Mouse (Mus musculus) testis, postnatal 14 days (tissue): ENCODE results near the gene Pecam1.
"Not testable (repeated sequence)": the region's sequence is repeated elsewhere in the genome, so short reads cannot be mapped to it uniquely, and the experiment has no call there.

Experiments used
- DNase-seq: peaks from one replicate; pipeline ENCODE4 v3.0.0; 2021; ENCODE audit warnings: low spot score

Pecam1 gene

DNA sequence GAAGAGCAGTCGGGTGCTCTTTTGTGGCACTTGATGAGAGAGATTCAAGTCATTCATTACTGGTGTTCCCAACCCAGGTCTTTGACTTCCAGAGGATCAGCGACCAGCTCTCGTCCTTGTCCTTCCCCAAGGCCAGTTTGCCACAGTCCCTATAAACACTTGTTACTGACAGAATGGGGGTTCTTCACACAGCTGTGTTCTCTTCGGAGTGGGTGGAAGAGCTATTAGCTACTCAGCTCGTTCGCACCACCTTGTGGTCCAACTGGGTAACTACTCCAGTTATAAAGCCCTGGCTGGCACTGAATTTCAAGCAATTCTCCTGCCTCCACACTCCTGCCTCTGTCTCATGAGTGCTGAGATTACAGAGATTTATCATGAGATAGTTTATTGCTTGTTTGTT is 122.7 kb downstream of the Pecam1 start:
- peak; percentile 48 for DNase-seq

DNA sequence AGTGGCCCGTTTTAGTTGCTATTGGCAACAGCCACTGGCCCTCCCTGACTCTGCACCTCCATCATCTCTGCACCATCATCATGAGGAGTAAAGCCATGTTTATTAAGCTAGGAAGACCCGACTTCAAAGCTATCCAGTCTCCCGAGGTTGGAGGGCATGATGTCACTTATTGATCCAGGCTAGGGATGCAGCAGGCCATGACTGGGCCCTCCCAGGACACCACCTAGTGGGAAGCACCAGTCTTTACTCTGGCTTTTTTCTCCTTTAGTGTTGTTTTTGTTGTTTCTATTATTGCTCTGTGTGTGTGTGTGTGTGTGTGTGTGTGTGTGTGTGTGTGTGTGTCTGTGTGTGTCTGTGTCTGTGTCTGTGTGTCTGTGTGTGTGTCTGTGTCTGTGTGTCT is 124.9 kb downstream of the Pecam1 start:
- DNase-seq: no peak

DNA sequence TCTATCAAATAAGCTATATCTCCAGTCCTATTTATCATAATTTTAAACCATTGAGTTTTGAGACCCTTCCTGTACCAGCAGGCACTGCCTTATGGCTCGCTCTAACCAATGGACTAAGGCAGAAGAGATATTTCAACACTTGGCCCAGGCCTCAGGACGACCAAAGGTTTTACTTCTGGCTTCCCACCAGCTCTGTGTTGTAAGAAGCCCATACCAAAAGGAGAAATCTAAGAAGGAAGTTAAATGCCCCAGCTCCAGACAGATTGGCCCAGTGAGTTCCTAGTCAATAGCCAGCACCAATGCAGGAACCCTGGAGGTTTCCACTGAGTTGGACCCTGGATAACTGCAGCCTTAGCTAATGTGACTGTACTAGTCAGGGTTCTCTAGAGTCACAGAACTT is 126.8 kb downstream of the Pecam1 start:
- no peak for DNase-seq

DNA sequence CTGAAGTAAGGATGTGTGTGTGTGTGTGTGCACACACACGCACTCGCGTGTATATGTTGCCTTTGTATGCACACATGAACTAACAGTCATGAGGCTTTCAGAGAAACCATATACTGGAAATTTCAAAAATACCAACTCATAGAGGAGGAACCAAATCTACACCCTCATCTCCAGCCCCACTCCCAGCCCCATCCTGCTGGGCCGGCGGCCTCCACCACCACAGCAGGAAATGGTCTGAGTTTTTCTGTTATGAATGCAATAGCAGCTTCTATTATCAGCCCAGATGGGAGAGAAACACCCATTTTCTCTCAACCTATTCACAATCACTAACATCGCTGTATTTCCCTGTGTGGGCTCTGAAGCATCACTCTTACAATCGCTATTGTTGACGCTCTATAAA is 128.4 kb downstream of the Pecam1 start:
- no peak for DNase-seq

DNA sequence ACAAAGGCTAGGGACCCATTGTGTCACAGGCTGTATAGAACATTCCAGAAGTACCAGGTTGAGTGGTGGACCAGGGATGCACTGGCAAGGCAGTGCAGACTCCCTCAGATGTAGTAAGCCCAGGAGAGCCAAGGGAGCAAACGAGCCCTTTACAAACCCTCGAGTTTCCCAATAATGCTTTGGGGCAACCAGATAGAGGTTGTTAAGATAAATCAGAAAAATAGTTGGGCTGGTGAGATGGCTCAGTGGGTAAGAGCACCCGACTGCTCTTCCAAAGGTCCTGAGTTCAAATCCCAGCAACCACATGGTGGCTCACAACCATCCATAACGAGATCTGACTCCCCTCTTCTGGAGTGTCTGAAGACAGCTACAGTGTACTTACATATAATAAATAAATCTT is 131.7 kb downstream of the Pecam1 start:
- not testable (repeated sequence) for DNase-seq

DNA sequence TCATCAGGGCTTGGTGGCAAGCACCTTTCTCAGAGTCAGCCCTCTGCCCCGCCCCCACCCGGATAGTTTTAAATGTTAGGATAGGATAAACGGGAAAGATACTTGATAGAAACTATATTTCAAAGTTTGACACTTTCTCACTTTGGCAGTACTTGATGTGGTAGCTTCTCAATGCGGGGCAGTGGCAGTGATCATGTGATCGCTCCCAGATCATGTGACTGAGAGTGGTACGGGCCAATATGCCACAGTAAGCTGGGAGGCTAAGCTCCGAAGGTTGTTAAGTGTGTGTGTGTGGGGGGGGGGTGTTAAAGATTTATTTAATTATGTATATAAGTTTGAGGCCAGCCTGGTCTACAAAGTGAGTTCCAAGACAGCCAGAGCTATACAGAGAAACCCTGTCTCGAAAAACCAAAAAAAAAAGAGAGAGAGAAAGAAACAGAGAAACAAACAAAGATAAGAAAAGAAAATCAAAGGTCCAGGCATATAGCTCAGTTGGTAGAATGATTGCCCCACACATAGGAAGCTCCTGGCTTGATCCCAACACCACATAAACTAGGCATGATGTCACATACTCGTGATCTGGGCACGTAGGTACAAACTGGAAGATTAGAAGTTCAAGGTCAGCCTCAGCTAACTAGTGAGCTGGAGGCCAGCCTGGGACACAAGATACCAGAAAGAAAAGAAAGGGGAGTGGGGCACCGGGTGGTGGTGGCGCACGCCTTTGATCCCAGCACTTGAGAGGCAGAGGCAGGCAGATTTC is 132.4 kb downstream of the Pecam1 start:
- no peak for DNase-seq

DNA sequence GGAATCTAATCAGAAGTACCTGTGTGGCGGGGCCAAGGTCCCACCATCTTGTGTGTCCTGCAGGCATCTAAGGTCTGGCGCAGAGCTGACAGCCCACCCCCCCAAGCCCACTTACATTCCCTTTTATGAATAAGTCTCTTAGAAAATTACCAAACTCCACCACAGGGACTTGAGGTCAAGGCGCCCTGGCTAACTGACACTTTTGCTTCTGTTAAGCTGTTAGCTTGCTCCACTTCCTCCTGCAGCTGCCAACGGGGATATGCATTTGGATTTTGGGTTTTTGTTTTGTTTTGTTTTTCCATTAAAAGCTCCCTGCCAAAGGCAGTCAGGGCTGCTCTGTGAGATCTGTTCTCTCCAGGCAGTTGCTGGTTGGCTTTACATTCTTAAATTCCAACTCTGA is 134.9 kb downstream of the Pecam1 start:
- no peak for DNase-seq

DNA sequence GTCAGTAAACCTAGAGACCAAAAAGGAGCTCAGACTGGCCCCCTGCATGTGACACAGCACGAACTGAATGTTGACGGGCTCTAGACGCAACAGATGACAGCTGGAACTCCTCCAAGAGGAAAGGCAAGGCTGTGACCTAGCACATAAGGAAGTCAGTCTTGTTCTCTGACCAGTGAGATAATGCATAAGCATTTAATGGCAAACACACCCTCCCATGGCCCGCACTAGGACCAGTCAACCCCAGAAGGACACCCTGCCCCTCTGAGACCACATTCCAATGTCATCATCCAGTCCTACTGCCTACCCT is 136.1 kb downstream of the Pecam1 start:
- DNase-seq: no peak

DNA sequence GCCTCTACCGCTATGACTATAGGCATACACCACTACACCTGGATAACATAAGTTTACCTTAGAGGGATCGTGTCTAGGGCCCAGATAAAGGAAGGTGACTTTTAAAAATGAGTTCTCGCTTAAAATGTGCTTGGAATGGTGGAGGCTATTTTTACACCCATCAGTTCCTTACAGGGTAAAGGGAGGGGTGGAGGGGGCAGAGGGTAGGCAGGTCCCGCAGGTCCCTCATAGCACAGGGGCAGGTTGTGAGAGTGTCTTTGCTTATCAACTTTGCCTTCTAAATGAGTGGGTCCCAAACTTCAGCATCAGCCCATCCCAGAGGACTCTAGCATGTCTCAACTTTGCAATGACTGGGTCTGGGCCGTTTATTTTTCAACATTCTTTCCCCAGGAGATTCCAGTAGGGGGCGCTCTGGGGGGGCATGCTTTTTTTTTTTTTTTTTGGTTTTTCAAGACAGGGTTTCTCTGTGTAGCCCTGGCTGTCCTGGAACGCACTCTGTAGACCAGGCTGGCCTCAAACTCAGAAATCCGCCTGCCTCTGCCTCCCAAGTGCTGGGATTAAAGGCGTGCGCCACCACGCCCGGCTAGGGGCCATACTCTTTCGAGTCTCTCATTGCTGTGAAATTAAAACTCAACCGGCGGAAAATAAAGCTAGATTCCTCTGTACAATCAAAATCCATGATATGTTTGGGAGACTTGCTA is 136.6 kb downstream of the Pecam1 start:
- DNase-seq: no peak

DNA sequence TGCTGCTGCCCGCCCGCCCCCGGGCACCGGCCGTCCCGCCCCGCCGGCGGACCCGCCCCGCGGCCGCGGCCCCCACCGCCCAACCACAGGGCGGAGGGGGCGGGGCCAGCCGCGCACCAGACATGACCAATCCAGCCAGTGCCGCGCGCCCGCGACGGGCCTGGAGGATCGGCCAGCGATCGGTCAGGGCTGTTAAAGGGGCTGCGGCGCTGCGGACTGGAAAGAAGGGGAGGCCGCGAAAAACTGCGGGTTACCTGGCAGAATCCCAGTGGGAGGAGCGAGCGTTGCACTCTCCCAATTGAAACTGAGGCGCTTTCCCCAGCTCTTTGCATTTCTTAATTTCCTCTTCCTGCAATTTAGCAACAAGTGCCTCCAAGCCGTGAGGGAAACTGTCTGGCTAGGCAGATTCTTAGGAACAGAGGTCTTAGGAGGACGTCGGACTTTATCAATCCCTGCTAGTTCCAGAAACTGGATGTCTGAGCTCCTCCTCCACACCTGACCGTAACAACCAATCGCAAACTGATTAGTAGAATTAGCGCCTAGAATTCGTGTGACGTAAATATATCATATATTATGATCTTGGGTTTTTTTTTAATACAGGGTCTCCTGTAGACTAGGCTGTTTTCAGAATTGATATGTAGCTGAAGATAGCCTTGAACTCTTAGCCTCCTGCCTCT is 137.3 kb downstream of the Pecam1 start, which contains the start of gene Tex2:
Tex2 (minus strand) TSS at position 463 of the 677 bp plus-strand sequence.
- peak; percentile 97 for DNase-seq

DNA sequence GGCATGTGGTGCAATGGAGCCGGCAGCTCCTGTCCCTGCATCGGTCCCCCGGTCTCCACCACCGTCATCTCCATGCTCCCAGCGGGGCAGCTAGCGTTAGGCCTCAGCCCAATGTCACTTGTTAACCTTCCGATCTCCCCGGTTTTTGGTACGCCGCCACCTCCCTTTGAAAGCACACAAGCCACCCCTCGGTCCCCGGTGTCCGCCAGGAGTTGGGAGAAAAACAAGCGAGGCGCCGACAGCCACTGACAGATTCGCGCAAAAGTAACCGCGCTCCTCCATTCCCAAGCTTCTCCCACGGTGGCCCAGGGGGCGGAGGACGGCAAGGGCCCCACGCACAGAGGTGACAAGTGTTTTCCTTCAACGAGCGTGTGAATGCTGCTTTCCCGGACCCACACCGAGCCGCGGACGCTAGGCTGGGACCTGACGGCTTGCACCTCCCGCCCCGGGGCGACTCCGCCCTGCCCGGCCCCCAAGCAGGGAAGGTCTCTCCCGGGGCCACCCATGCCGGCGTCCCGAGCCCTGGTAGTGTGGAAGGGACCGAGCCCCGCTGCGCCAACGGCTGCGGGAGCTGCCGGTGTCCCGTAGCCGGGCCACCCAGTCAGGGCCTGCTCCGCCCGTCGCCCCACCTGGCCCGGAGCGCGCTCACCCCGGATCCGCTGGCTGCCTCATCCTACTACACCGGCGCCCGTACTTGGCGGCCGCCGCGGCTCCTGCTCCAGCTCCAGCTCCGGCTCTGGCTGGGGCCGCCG is 138.0 kb downstream of the Pecam1 start:
- DNase-seq: no peak

DNA sequence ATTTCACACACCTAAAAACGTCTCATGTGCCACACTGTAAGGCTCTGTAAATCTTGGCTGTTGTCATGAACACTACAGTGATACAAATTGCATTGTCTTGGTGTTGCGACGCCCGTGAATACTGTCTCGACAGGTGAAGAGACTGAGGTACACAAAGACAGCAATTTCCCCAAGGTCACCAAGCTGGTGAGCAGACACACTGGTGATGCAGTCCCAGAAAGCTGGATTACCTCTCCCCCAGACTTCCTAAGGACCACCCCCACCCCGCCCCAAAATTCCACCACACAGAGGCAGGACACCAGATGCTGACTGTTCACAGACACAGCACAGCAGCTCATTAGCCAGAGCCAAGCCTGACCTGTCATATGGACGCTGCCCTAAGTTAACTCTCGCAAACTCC is 140.7 kb downstream of the Pecam1 start:
- DNase-seq: no peak

DNA sequence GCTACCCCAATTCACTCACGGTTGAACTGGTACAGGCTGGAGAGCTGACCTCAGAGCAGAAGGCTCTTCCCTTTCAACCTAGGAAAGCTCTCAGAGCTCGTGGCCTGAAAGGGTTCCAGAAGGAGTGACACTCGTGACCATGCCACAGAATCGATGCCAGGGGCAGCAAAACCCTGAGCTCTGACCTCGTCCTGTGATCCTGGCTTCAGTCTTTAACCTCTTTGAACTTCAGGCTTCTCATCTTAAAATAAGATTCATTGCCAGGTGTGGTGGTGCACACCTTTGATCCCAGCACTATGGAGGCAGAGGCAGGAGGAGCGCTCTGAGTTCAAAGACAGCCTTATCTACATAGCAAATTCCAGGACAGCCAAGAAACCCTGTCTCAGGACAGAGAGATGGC is 143.1 kb downstream of the Pecam1 start:
- DNase-seq: no peak

DNA sequence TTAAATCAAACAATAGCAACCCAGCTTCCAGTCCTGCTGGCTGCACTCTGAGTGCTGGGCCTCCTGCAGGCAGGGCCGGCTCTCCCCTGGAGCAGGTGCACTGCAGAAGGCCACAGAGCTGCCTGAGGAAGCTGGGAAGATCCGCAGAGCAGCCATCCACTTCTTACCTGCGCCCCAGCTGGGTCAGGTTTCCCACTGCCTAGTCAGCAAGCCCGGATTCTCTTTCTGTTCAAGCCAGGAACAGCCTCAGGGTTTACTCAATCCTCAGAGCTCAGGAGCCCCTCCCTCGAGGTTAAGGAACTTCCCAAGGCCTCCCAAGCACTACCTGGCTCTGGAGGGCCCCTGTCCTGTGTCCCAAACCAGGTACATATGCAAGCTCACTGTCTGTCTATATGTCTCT is 144.4 kb downstream of the Pecam1 start:
- no peak for DNase-seq
